In genomic region chr9:41161413-41161812, GRCm38 (mm10) we compare ENCODE assay signal across 9 mouse cellular contexts. TPM values are rescaled to one million over a fixed set of nuclear protein-coding genes. Genes with fewer than 3 reads are reported as not detected.
DNase-seq lines count a peak whose midpoint lies in the region; ATAC-seq lines count a peak whose summit lies in the region.
"Had no signal": no experiment of that assay in that cellular context is flagged by ENCODE, and none has a peak within 500 bp of the region (broad histone marks: within the 10 kb centered on the region; RNA-seq: fewer than 3 reads in every experiment).

Gene Ubash3b (minus strand): TSS chr9:41161697.

- no peak for DNase-seq in forebrain, embryonic 10.5 days (ENCODE audit: extremely low spot score, low spot score)
- no peak for DNase-seq in forebrain, embryonic 11.5 days (ENCODE audit: low spot score)
- DNase-seq in lung, postnatal 36 days, result peak; percentile 61
- no peak for DNase-seq in lung, postnatal 14 days
- DNase-seq in left cerebral cortex, postnatal 25 days (ENCODE audit: low spot score in 2 of 2), result no peak
- DNase-seq in spleen, postnatal 36 days (ENCODE audit: low spot score in 2 of 2), result no peak

- H3K4me3 ChIP-seq in forebrain, embryonic 10.5 days, result no peak within 1 kb of the TSS
- no peak within 1 kb of the TSS for H3K4me3 ChIP-seq in forebrain, embryonic 11.5 days (ENCODE audit: low read depth, low read length)
- H3K4me3 ChIP-seq in neural tube, embryonic 15.5 days (replicated peaks), result no peak within 1 kb of the TSS
- H3K4me3 ChIP-seq: limb, embryonic 12.5 days had no signal

- ATAC-seq in forebrain, embryonic 11.5 days (replicated peaks; ENCODE audit: low FRiP score), result no peak
- ATAC-seq in neural tube, embryonic 15.5 days (ENCODE audit: low FRiP score), result no peak
- no peak for ATAC-seq in frontal cortex, adult (ENCODE audit: low TSS enrichment)

- no peaks in the 10 kb centered on the region for H3K36me3 ChIP-seq in forebrain, embryonic 10.5 days (replicated peaks)
- H3K36me3 ChIP-seq in forebrain, embryonic 11.5 days (ENCODE audit: control insufficient read depth, insufficient read depth, low read length), result no peaks in the 10 kb centered on the region
- H3K36me3 ChIP-seq in neural tube, embryonic 15.5 days, result no peaks in the 10 kb centered on the region
- H3K36me3 ChIP-seq: limb, embryonic 12.5 days had no signal

- peaks cover 42% of the 10 kb centered on the region for H3K27me3 ChIP-seq in forebrain, embryonic 10.5 days (ENCODE audit: poor library complexity, severe bottlenecking)
- H3K27me3 ChIP-seq in forebrain, embryonic 11.5 days (ENCODE audit: control insufficient read depth, insufficient read depth, low read length), result peaks cover 4% of the 10 kb centered on the region
- no peaks in the 10 kb centered on the region for H3K27me3 ChIP-seq in neural tube, embryonic 15.5 days (replicated peaks)

- H3K4me1 ChIP-seq in forebrain, embryonic 10.5 days, result peaks cover 33% of the 10 kb centered on the region
- H3K4me1 ChIP-seq in forebrain, embryonic 11.5 days (replicated peaks; ENCODE audit: control insufficient read depth, insufficient read depth, low read length), result peaks cover 12% of the 10 kb centered on the region
- peaks cover 12% of the 10 kb centered on the region for H3K4me1 ChIP-seq in neural tube, embryonic 15.5 days

- WGBS in forebrain, embryonic 10.5 days, result 94% methylated on average over 6 of the region's 6 CpGs
- 85% methylated on average over 6 of the region's 6 CpGs for WGBS in forebrain, embryonic 11.5 days
- WGBS in neural tube, embryonic 15.5 days, result 84% methylated on average over 6 of the region's 6 CpGs

- no peak within 1 kb of the TSS for H3K4me2 ChIP-seq in forebrain, embryonic 11.5 days (ENCODE audit: low read depth, low read length, severe bottlenecking)
- H3K4me2 ChIP-seq in neural tube, embryonic 15.5 days, result no peak within 1 kb of the TSS
- H3K4me2 ChIP-seq: limb, embryonic 12.5 days had no signal

- 0 out of 2 replicates have a peak within 1 kb of the TSS, but pooled peaks have one; percentile 25 for H3K27ac ChIP-seq in forebrain, embryonic 10.5 days
- no peak within 1 kb of the TSS for H3K27ac ChIP-seq in forebrain, embryonic 11.5 days (ENCODE audit: low read depth, low read length)
- no peak within 1 kb of the TSS for H3K27ac ChIP-seq in neural tube, embryonic 15.5 days (replicated peaks)
- H3K27ac ChIP-seq: limb, embryonic 12.5 days had no signal

- no peak within 1 kb of the TSS for H3K9ac ChIP-seq in forebrain, embryonic 11.5 days (ENCODE audit: low read length)
- H3K9ac ChIP-seq in neural tube, embryonic 15.5 days (replicated peaks), result no peak within 1 kb of the TSS
- H3K9ac ChIP-seq: limb, embryonic 12.5 days had no signal

- intact Hi-C loops in left cerebral cortex, postnatal 25 days (cut with DNase I), result no loop called here

- peaks cover 6% of the 10 kb centered on the region; the same call in 1 of the 2 replicates for H3K9me3 ChIP-seq in forebrain, embryonic 10.5 days
- H3K9me3 ChIP-seq in forebrain, embryonic 11.5 days (ENCODE audit: control insufficient read depth, low read length), result no peaks in the 10 kb centered on the region
- no peaks in the 10 kb centered on the region for H3K9me3 ChIP-seq in neural tube, embryonic 15.5 days (replicated peaks)

RNA-seq across cellular contexts. Expression of gene Ubash3b, which starts in this region (rescaled TPM):
- polyA plus RNA-seq in forebrain, embryonic 10.5 days (2016; fragmentation: Nextera tagmentation; extraction: Ambion mirVana), result 3.8 and 4.1 TPM in 2 replicates
- 7.4 and 8.3 TPM in 2 replicates for polyA plus RNA-seq in forebrain, embryonic 11.5 days (2014; fragmentation: Nextera tagmentation; extraction: Ambion mirVana)
- 10 to 100 TPM; 23.9 to 26.1 TPM for total RNA-seq in left cerebral cortex, postnatal 25 days (2021)
- 23.7 and 28.4 TPM in 2 replicates for polyA plus RNA-seq in neural tube, embryonic 15.5 days (2015; fragmentation: Nextera tagmentation; extraction: Ambion mirVana)
